Mouse (Mus musculus) adrenal gland, postnatal 36 days (tissue): ENCODE measurements around the gene Snip1. TPM values are rescaled to one million over a fixed set of nuclear protein-coding genes. Genes with fewer than 3 reads are reported as not detected.
A peak's percentile ranks its signal among the peaks of the same experiment; 100 is the strongest.

Experiments
- DNase-seq, 2 experiments: peaks; one replicate each; pipeline ENCODE4 v3.0.0; 2021; ENCODE audit warnings: mixed read lengths in 1 of 2
- long read RNA-seq, 2 experiments: library from polyadenylated mRNA; stranded (forward); transcript quantifications; one replicate each; pipeline ENCODE4 v2.0.0; 2021; ENCODE audit warnings: borderline sequencing depth in 2 of 2
- total RNA-seq, 2 experiments: library from RNA; stranded (reverse); gene quantifications; 2 replicates each; pipeline ENCODE4 v1.2.3; 2021

Snip1 gene
- 10 to 100 TPM; 18.3 to 20.0 TPM for total RNA-seq
- long read RNA-seq, experiment 1, transcript Snip1-201 (4 exons, 2,345 nt) = major isoform, 16 of 23 reads
- long read RNA-seq, experiment 1, partial matches to known transcripts = 6 of 23 reads
- long read RNA-seq, experiment 1, other reads (novel, unspliced or antisense) = 1 of 23 reads
- long read RNA-seq, experiment 2, transcript Snip1-201 (4 exons, 2,345 nt) = major isoform, 5 of 7 reads
- long read RNA-seq, experiment 2, partial matches to known transcripts = 2 of 7 reads
- long read RNA-seq, experiment 2, other reads (novel, unspliced or antisense) = 0 of 7 reads

DNA sequence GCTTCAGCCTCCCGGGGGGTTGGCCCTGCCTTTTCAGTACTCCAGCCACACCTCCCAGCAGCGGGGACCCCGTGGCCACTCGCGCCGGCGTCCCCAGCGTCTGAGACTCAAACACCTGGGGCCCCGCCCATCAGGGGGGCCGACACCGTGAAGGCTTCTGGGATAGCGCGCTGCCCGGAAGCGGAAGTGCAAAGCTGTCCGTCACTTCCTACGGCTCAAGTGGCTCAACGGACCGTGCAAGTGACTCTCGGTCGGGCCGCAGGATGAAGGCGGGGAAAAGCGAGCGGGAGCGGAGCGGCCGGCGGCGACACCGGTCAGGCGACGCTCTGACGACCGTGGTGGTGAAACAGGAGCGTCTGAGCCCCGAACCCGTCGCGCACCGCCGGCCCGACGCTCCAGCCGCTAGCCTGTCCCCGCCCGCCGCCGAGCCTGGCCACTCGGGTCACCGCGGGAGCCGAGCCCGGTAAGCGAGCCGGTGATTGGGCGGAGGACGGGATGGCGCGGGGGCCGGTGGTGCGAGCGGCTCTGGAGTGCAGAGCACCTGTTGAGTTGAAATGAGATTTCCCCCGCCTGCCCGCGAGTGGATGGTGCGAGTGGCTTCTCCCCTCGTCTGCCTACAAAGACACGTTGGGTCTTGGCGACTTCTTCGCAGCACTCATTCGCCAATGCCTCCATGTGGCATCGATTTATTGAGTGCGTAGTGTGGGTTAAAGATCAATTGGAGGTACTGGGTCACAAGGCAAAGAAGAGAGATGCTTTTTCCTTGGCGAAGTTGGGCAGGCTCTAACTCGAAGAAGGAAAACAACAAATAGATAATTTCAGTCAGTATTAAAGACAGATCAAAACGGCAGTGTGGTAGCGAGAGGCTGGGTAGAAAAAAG is at the start of gene Snip1:
Snip1 (plus strand) TSS at position 183 of the 881 bp plus-strand sequence.
- peak; percentile 96 to 97 for DNase-seq

GRCm38 (mm10) chr4:125017431-125017830 is 49.0 kb upstream of the Snip1 start:
- DNase-seq = peak; percentile 79 to 84

DNA sequence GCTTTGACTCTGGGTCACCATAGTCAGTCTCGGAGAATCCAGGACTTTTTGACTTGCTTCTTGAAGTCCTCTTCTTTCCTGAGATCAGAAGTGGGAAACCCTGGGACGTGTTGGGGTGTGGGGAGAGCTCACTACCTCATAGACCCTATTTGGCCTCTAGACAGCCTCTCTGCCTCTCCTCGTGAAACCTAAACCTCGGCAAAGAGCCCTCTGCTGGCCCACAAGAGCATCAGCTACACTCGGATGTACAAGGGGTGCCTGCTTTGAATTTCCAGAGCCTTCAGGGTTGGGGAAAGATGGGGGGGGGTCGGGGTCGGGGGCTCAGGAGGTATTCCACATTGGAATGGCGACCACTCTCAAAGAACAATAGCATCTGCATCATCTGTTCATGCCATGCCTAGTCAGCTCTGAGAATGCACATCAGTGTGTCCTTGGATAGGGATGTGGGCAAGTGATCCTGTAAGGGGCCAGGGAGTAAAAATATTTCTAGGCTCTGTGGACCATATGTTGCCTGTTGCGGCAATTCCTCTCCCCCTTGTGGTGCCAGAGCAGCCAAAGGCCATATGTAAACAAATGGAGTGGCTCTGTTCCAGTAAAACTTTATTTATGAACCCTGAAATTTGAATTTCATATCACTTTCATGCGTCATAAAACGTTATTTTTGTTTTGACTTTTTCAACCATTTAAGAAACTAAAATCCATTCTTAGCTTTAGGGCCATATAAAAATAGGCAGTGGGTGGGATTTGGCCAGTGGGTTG is 45.5 kb upstream of the Snip1 start:
- no peak for DNase-seq

GRCm38 (mm10) chr4:125029891-125030614 is 36.4 kb upstream of the Snip1 start:
- peak; percentile 98 for DNase-seq

DNA sequence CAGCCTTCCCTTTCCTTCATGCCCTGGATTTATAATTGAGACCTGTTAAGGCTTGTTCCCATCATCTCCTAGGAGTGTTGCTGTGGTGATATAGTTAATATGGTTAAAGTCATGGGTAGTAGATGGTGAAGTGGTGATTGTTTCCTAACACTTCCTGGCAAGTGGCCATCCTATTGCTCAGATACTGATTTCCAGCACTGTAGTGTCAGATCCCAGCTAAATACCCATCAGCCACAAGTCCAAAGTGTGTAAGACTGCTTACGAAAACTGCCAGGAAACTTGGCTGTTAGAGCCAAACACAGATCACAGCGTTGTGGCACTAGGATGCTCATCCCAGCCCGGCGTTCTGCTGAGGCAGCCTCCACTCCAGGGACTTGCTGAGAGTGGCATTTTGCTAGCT is 32.1 kb upstream of the Snip1 start:
- DNase-seq = peak in 1 of 2 experiments; percentile 20

GRCm38 (mm10) chr4:125044454-125044853 is 22.0 kb upstream of the Snip1 start:
- DNase-seq = no peak

DNA sequence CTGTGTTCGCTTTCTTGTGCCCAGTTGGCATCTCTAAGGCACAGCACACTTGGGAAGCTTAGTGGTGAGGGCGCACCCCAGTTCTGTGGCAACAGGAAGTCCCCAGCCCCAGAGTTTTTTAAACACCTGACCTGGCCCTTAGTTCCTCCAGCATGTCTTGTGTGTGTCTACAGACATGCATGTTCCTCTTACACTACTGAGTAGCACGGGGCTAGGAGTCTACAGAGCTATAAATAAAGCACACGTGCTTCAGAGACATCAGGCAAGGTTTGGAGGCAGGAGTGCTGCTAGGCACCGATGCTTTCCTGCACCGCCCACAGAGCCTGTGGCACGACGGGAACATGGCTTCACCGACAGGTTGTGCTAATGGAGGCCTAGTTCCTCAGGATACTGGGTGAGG is 11.1 kb upstream of the Snip1 start:
- DNase-seq = no peak

GRCm38 (mm10) chr4:125056476-125056875 is 10.0 kb upstream of the Snip1 start:
- no peak for DNase-seq

- DNase-seq = no peak
Measured at GRCm38 (mm10) chr4:125057273-125057672, 9.2 kb upstream of the Snip1 start.

DNA sequence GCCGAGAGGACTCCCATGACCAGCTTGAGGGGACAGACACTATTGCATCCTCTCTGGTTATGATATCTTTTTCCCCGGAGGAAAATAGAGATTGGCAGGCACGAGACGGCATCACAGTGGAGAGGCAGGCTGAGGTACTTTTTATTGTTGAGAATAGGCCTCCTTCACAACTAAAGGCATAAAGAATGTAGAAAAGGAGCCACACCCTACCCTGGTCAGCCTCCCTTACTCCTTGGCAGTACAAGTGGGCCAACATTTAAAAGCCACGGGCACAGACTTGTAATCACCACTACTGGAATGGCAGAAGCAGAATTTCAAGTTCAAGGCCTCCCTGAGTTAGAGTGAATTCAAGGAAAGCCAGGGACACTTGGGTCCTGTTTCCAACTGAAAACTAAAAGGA is 8.4 kb upstream of the Snip1 start:
- DNase-seq = no peak

- peak; percentile 71 to 75 for DNase-seq
Measured at GRCm38 (mm10) chr4:125059025-125059424, 7.4 kb upstream of the Snip1 start.

GRCm38 (mm10) chr4:125063829-125064228 is 2.6 kb upstream of the Snip1 start:
- no peak for DNase-seq

- DNase-seq = peak; percentile 78 to 85
Measured at GRCm38 (mm10) chr4:125065517-125066307, 760 bp upstream of the Snip1 start, which contains the start of gene Dnali1. Gene Dnali1 (minus strand): TSS chr4:125065703.

DNA sequence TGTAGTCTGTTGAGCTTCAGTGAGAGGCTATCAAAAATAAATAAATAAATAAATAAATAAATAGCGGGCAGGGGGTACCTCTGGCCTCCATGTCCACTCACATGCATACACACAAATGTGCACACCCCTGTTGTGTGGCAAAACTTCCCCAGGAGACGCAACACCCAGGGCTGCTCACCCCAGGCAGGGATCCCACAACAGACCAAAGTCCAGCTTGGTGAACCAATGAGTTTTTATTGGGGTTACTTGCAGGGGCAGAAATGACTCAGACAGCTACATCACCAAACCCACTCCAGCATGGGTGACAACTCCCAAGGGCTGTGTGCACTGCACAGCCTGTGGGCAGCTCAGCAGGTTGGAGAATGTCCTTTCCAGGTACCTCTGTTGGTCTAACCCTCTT is 11.2 kb downstream of the Snip1 start:
- DNase-seq = no peak

DNA sequence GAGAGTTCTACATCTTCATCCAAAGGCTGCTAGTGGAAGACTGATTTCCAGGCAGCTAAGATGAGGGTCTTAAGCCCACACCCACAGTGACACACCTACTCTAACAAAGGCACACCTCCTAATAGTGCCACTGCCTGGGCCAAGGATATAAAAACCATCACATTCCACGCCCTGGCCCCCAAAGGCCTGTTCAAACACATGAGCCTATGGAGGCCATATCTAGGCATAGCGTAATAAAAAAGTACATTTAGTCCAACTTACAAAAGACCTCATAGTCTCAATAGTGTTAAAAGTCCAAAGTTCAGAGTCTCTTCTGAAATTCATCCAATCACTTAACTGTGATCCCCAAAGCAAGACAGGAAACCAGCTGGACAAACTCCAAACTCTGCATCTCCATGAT is 12.2 kb downstream of the Snip1 start:
- no peak for DNase-seq

DNA sequence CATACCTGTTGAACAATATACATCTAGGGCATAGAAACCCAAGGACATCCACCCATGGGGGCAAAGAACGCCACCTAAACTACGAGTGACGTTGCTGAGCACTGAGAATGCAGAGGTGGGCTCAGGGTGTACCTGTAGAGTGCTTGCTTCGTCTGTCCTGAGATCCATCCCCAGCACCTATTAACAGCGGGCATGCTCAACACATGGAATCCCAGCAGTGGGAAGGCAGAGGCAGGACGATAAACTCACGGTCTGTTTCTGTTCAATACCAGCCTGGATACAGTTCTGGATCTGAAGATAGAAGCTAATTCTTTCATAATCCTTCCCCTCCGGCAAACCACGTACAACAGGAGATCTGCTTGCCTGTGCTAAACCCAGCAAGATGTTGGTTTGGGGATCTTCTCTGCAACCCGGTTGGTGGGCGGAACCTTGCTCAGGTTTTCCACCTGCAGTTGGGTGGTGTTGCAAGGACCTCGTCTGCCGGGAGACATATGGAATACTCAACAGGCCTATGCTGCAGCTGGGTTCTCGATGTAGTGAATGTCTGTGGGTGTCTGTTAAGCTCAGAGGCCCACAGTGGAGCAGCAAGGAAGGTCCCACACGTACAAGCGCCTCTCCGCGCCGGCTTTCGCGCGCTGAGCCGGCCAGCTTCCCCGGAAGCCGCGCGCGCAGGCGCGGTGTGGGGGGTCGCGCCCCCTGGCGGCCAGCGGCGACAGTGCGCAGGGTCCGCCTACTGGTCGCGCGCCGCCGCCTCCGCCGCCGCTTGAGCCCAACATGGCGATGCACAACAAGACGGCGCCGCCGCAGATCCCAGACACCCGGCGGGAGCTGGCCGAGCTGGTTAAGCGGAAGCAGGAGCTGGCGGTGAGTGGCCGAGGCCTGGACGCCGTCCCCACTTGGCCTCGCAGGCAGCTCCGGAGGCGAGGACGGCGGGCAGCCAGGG is 18.2 kb downstream of the Snip1 start, which contains the start of gene Meaf6:
Meaf6 (plus strand) TSS at position 732 of the 943 bp plus-strand sequence.
- peak; percentile 94 to 95 for DNase-seq

DNA sequence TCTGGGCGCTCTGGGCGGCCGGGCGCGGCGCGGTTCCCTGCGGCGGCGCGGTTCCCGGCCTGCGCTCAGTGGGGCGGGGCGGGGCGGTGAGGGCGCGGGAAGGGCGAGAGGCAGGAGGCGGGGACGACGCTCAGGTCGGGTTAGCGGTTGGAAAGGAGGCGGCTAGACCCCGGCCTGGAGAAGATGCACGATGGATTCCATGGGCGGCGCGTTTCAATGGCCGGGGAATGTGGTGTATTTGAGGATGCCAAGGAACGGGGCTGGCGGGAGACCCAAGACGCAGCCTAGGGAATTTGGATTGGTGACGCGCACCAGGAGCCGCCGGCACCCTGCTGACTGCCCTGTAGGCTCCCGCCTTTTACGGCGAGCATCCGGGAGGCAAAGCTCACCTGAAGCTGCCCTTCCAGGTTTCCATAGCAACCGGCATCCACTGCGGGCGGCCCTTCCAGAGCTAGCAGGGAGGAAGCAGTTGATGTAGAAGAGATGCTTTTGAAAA is 18.9 kb downstream of the Snip1 start:
- DNase-seq = peak; percentile 83 to 91

- DNase-seq = peak; percentile 27 to 53
Measured at GRCm38 (mm10) chr4:125093031-125093430, 26.6 kb downstream of the Snip1 start.

GRCm38 (mm10) chr4:125096066-125096465 is 29.6 kb downstream of the Snip1 start:
- DNase-seq = peak; percentile 69
